Mouse (Mus musculus): ENCODE measurements around the gene Rps6ka2. TPM values are rescaled to one million over a fixed set of nuclear protein-coding genes. Genes with fewer than 3 reads are reported as not detected.

The Rps6ka2 gene
- polyA plus RNA-seq, 1 experiment from 2014 or later, result 9.8 TPM

GRCm38 (mm10) chr17:7206434-7207145, 36.7 kb downstream of the Rps6ka2 start:
- H3K4me2 ChIP-seq (replicated peaks), result no peak overlapping the region
- H3K9ac ChIP-seq, result no peak overlapping the region
- 79% methylated on average over 6 of the region's 6 CpGs for WGBS
- peaks cover 10% of the 10 kb centered on the region; the same call in 1 of the 2 replicates for H3K4me1 ChIP-seq
- H3K27me3 ChIP-seq, result no peaks in the 10 kb centered on the region
- no peaks in the 10 kb centered on the region for H3K9me3 ChIP-seq (replicated peaks)
- H3K36me3 ChIP-seq, result no peaks in the 10 kb centered on the region
- no peak overlapping the region for H3K27ac ChIP-seq (replicated peaks)
- ATAC-seq (ENCODE audit: insufficient number of reproducible peaks, low FRiP score, low TSS enrichment, low read depth), result no peak
- no peak overlapping the region for H3K4me3 ChIP-seq (replicated peaks)

- no peak overlapping the region for H3K4me3 ChIP-seq (replicated peaks)
- no peak overlapping the region for H3K4me2 ChIP-seq (replicated peaks)
- H3K36me3 ChIP-seq, result no peaks in the 10 kb centered on the region
- no peak overlapping the region for H3K9ac ChIP-seq
- no peaks in the 10 kb centered on the region for H3K4me1 ChIP-seq
- WGBS, result 60% methylated on average over 11 of the region's 11 CpGs
- no peak for ATAC-seq (ENCODE audit: insufficient number of reproducible peaks, low FRiP score, low TSS enrichment, low read depth)
- no peaks in the 10 kb centered on the region for H3K27me3 ChIP-seq
- no peaks in the 10 kb centered on the region for H3K9me3 ChIP-seq (replicated peaks)
- no peak overlapping the region for H3K27ac ChIP-seq (replicated peaks)
These were observed 40.7 kb downstream of the Rps6ka2 start for GRCm38 (mm10) chr17:7210648-7211047.

- 70% methylated on average over 4 of the region's 4 CpGs for WGBS
- H3K4me1 ChIP-seq, result no peaks in the 10 kb centered on the region
- no peak overlapping the region for H3K4me3 ChIP-seq (replicated peaks)
- no peaks in the 10 kb centered on the region for H3K36me3 ChIP-seq
- H3K27ac ChIP-seq (replicated peaks), result no peak overlapping the region
- no peak overlapping the region for H3K9ac ChIP-seq
- no peaks in the 10 kb centered on the region for H3K9me3 ChIP-seq (replicated peaks)
- H3K4me2 ChIP-seq (replicated peaks), result no peak overlapping the region
- ATAC-seq (ENCODE audit: insufficient number of reproducible peaks, low FRiP score, low TSS enrichment, low read depth), result no peak
- H3K27me3 ChIP-seq, result no peaks in the 10 kb centered on the region
These were observed 42.0 kb downstream of the Rps6ka2 start for GRCm38 (mm10) chr17:7211893-7212292.

- Histone ChIP-seq H3K4me3 (replicated peaks) (no peak overlapping the region), H3K27ac (replicated peaks) (no peak overlapping the region), H3K9ac (no peak overlapping the region), H3K27me3 (no peaks in the 10 kb centered on the region), H3K36me3 (no peaks in the 10 kb centered on the region), H3K9me3 (replicated peaks) (no peaks in the 10 kb centered on the region), H3K4me1 (0 out of 2 replicates have a peak, but pooled peaks cover 3% of the 10 kb centered on the region), H3K4me2 (replicated peaks) (no peak overlapping the region)
- WGBS, result 67% methylated on average over 2 of the region's 2 CpGs
- ATAC-seq (ENCODE audit: insufficient number of reproducible peaks, low FRiP score, low TSS enrichment, low read depth), result no peak
These were observed 43.3 kb downstream of the Rps6ka2 start for GRCm38 (mm10) chr17:7213214-7213613.

GRCm38 (mm10) chr17:7214061-7214460, 44.1 kb downstream of the Rps6ka2 start:
- Histone ChIP-seq H3K27me3 (no peaks in the 10 kb centered on the region), H3K4me1 (peaks cover 11% of the 10 kb centered on the region), H3K4me3 (replicated peaks) (no peak overlapping the region), H3K9me3 (replicated peaks) (no peaks in the 10 kb centered on the region), H3K9ac (no peak overlapping the region), H3K36me3 (no peaks in the 10 kb centered on the region), H3K27ac (replicated peaks) (no peak overlapping the region), H3K4me2 (replicated peaks) (no peak overlapping the region)
- WGBS, result 89% methylated on average over 3 of the region's 3 CpGs
- ATAC-seq (ENCODE audit: insufficient number of reproducible peaks, low FRiP score, low TSS enrichment, low read depth), result no peak

- H3K4me2 ChIP-seq (replicated peaks), result no peak overlapping the region
- WGBS, result 73% methylated on average over 11 of the region's 11 CpGs
These were observed 47.9 kb downstream of the Rps6ka2 start for GRCm38 (mm10) chr17:7217791-7218329.

GRCm38 (mm10) chr17:7218396-7218795, 48.5 kb downstream of the Rps6ka2 start:
- H3K4me2 ChIP-seq (replicated peaks), result no peak overlapping the region
- no peak overlapping the region for H3K27ac ChIP-seq (replicated peaks)
- H3K4me1 ChIP-seq, result peaks cover 19% of the 10 kb centered on the region
- H3K36me3 ChIP-seq, result no peaks in the 10 kb centered on the region
- no peak overlapping the region for H3K4me3 ChIP-seq (replicated peaks)
- 61% methylated on average over 9 of the region's 9 CpGs for WGBS
- no peaks in the 10 kb centered on the region for H3K9me3 ChIP-seq (replicated peaks)
- ATAC-seq (ENCODE audit: insufficient number of reproducible peaks, low FRiP score, low TSS enrichment, low read depth), result no peak
- no peak overlapping the region for H3K9ac ChIP-seq
- no peaks in the 10 kb centered on the region for H3K27me3 ChIP-seq

More at GRCm38 (mm10) chr17:7217791-7218329, 47.9 kb downstream of the Rps6ka2 start:
- no peaks in the 10 kb centered on the region for H3K9me3 ChIP-seq (replicated peaks)
- H3K4me3 ChIP-seq (replicated peaks), result no peak overlapping the region
- no peak overlapping the region for H3K9ac ChIP-seq
- H3K36me3 ChIP-seq, result no peaks in the 10 kb centered on the region
- H3K27me3 ChIP-seq, result no peaks in the 10 kb centered on the region
- H3K27ac ChIP-seq (replicated peaks), result no peak overlapping the region
- peaks cover 19% of the 10 kb centered on the region for H3K4me1 ChIP-seq
- ATAC-seq (ENCODE audit: insufficient number of reproducible peaks, low FRiP score, low TSS enrichment, low read depth), result no peak

GRCm38 (mm10) chr17:7219044-7219718, 49.3 kb downstream of the Rps6ka2 start:
- Histone ChIP-seq H3K9me3 (replicated peaks) (no peaks in the 10 kb centered on the region), H3K27ac (replicated peaks) (no peak overlapping the region), H3K27me3 (no peaks in the 10 kb centered on the region), H3K9ac (no peak overlapping the region), H3K4me1 (peaks cover 19% of the 10 kb centered on the region), H3K4me3 (replicated peaks) (no peak overlapping the region), H3K36me3 (no peaks in the 10 kb centered on the region), H3K4me2 (replicated peaks) (no peak overlapping the region)
- WGBS, result 50% methylated on average over 11 of the region's 11 CpGs
- ATAC-seq (ENCODE audit: insufficient number of reproducible peaks, low FRiP score, low TSS enrichment, low read depth), result no peak

- ATAC-seq (ENCODE audit: insufficient number of reproducible peaks, low FRiP score, low TSS enrichment, low read depth), result no peak
- Histone ChIP-seq H3K9me3 (replicated peaks) (no peaks in the 10 kb centered on the region), H3K4me1 (peaks cover 19% of the 10 kb centered on the region), H3K4me3 (replicated peaks) (no peak overlapping the region), H3K36me3 (no peaks in the 10 kb centered on the region), H3K27me3 (no peaks in the 10 kb centered on the region), H3K27ac (replicated peaks) (no peak overlapping the region), H3K4me2 (replicated peaks) (no peak overlapping the region), H3K9ac (no peak overlapping the region)
- 87% methylated on average over 4 of the region's 4 CpGs for WGBS
These were observed 51.4 kb downstream of the Rps6ka2 start for GRCm38 (mm10) chr17:7221310-7221709.

GRCm38 (mm10) chr17:7222198-7222597, 52.3 kb downstream of the Rps6ka2 start:
- H3K4me3 ChIP-seq (replicated peaks), result no peak overlapping the region
- no peaks in the 10 kb centered on the region for H3K27me3 ChIP-seq
- no peak overlapping the region for H3K27ac ChIP-seq (replicated peaks)
- 62% methylated on average over 3 of the region's 3 CpGs for WGBS
- no peaks in the 10 kb centered on the region for H3K9me3 ChIP-seq (replicated peaks)
- H3K9ac ChIP-seq, result no peak overlapping the region
- H3K36me3 ChIP-seq, result no peaks in the 10 kb centered on the region
- no peak for ATAC-seq (ENCODE audit: insufficient number of reproducible peaks, low FRiP score, low TSS enrichment, low read depth)
- H3K4me2 ChIP-seq (replicated peaks), result no peak overlapping the region
- H3K4me1 ChIP-seq, result peaks cover 27% of the 10 kb centered on the region

GRCm38 (mm10) chr17:7228545-7228944, 58.6 kb downstream of the Rps6ka2 start:
- 91% methylated on average over 9 of the region's 9 CpGs for WGBS
- Histone ChIP-seq H3K9ac (no peak overlapping the region), H3K36me3 (no peaks in the 10 kb centered on the region), H3K4me2 (replicated peaks) (no peak overlapping the region), H3K9me3 (replicated peaks) (no peaks in the 10 kb centered on the region), H3K27ac (replicated peaks) (no peak overlapping the region), H3K27me3 (no peaks in the 10 kb centered on the region), H3K4me1 (peaks cover 13% of the 10 kb centered on the region), H3K4me3 (replicated peaks) (no peak overlapping the region)
- ATAC-seq (ENCODE audit: insufficient number of reproducible peaks, low FRiP score, low TSS enrichment, low read depth), result no peak
